Mouse (Mus musculus) megakaryocyte progenitor cell, adult 5-6 weeks (primary cell): ENCODE measurements at regions not wholly inside any gene's neighbourhood (a gene's known extent, or its start where the extent isn't known, plus 50 kb on each side); places are given as distances from the start of the nearest gene placed in this dataset.

Experiments used
- ATAC-seq: replicated peaks from 2 replicates; pipeline ENCODE4 v1.8.0; 2016; ENCODE audit warnings: mild to moderate bottlenecking, moderate TSS enrichment, inconsistent platforms; ENCODE audit not compliant: poor library complexity

DNA sequence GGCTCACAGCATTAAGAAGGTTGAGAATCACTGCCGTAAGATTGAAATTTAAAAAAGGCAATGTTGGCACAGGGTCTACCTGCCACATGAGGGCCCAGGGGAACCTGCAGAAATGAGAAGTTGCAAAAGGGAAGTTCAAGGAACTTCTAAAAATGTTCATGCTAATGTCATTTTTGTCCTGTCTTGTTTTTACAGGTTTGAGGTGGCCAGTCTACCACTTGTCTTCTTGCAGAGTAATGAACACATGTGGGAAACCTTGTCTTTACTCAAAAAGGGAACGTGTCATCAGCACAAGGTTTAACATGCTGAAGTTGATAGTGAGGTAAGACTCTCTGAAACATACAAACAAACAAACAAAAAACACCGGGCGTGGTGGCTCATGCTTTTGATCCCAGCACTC, 71.4 kb upstream of the Nanos1 start:
- ATAC-seq, result no peak

DNA sequence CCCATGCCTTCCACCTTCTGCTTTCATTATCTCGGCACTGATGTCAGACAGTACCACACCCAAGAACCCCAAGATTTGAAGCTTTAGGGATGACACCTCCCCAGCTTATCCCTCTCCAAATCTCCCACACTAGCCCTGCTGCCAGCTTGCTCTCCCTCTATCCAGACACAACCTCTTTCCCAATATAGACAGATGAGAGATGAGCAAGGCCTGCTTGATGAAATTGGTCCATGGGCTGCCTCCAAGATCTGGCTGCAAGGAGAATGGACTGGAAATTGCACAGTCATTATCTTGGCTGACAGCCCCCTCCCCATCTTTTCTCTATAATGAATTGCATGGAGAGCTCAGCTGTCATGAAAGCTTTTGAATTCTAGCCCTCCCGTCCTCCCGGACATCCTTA, 73.5 kb upstream of the Nanos1 start:
- ATAC-seq, result no peak

DNA sequence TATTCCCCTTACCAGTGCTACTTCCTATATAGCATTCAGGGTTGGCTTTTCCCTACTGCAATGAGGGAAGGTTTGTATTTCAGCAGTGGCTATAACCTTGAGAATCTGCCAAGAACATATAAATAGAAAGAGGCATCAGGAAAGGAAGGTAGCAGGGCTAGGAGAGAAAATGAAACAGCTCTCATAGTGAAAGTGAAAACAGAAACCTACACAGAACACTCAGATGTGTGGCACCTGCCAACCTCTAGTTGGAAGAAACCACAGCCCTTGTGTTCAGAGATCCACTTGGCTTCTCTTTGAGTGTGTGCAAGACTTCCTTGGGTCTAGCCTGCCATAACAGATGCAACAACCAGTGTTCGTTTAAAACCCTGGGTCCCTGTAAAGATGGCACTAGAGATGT, 74.3 kb upstream of the Nanos1 start:
- ATAC-seq, result no peak

DNA sequence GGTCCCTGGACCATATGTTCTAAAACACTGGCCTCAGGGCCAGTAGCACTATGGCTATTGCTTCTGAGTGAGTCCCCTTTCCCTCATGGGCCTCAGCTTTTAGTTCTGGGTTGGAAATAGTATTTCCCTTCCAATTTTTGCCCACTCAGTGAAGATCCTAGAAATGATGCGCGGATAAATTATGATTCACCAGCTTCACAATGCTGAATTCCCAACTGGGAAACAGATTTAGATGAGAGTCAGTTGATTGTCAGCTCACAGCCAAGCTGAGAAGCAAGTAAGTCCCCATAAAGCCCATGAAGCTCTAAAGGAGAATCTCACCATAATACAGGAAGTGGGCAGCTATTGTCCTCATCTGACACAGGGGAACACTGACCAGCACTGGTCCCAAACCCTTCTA, 77.6 kb upstream of the Nanos1 start:
- no peak for ATAC-seq

DNA sequence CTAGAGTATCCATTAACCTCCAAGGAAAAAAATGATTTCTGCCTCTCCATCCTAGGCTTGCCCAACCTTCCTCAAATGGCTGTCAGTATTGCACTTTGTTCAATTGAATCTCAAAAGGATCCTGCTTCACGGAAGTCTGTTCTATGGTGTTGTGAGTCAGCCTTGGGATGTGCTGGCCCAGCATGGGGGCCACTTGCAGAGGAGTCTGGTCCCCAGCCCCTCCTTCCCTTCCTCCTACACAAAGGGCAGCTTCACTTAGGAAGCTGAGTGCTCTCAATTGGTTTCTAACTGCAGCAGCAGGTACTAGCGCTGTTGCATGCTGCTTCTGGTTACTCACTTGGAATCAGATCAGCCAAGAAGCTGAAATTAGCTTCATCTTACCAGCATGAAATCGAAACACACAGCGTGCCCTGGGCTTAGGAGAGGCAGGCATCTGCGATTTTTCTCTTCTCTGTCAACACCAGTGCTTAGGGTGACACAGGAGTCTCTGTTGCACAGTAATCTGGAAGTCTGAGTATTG, 80.8 kb upstream of the Nanos1 start:
- ATAC-seq, result no peak

DNA sequence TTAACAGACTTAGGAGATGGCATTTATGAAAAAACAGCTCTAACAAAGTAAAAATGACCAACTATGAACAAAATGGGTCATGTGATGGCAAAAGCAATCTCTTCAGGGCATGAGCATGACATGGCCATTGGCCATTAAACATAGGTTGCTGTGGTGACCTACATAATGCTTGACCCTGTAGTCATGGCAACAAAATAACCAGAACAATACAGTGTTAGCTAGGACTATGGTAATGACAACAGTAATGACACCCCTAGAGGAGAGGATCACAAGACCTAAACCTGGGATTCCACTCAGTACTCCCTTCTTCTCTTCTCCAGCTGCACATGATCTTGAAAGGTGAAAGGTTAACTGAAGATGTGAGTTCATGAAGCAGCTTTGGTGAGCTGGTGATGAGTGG, 85.0 kb upstream of the Nanos1 start:
- ATAC-seq, result no peak

DNA sequence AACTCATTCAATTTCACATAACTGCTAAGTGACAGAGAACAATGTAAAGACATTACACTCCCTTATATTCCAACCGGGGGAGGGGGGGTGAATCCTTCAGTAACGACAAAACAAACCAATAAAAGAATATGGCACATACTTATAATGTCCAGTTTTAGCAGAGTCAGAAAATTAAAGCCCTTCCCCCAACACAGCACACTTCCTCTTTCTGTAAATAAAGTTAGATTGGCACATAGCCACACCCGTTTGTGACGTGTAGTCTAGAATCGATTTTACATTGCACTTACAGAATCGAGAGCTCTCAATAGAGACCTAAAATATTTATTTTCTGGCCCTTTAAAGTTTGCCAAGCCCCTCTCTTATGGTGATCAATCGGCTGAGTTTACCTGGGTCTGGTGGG, 85.0 kb upstream of the Cacul1 start:
- peak; percentile 64 for ATAC-seq

DNA sequence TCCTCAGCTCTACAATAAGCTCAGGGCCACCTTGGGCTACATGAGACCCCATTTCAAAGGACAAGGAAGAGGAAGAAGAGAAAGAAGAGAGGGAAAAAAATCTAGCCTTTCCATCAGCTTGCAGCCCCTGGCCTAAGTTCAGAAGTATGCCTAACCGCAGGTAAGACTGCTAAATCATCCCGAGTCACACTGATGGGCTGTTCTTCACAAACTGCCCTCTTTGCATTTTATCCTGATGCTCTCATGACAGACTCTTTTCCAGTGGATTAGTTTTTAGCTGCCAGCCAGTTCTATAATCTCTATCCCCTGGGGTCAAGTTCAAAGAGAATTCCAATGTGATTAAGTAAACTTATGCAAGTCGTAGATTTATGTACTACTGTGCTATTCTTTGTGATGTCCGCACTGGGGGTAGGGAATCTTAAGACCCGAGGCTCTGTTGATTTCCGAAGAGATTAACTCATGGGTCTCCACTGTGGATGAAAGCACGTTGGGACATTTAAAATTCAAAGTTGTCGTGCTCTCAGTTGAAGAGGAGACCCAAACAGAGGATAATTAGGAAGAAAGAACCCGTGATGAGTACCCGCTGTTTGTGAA, 70.4 kb upstream of the Cacul1 start:
- no peak for ATAC-seq

DNA sequence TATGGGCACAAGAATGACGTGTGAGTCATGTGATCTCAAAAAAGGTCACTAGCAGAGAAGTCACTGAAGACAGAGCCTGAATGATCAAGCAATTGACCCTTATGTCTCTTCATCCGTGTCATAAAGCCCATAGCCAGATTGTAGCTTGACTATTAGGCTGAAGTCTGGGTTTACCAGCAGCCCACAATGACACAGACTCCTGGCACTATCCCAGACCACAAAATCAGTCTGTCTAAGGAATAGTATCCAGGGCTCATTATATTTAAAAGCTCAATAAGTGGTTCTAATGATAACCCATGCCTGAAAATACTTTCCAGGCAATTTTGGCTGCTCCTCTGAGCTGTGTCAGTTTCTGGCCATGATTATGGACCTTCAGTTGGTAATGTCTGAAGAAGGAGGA, 59.2 kb upstream of the Cacul1 start:
- ATAC-seq, result no peak
